Comparison of ENCODE assay signal across 21 mouse cellular contexts in the genomic region with DNA sequence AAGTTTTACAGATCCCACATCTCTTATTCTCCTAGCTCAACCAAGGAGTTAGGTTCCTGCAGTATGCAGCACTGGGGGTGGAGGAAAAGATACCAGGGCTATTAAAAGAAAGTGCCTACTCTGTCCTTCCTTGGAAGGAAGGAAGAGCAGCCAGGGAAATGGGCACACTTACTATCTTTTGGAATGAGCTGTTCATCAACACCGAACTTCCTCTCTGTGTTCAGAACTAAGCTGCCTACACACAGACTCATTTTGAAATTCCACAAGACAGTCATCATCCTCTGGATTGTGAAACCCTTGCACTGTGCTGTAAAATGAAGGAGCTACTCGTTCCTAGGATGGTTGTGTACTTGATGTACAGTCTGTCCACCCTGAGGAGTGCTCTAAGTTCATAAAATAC.
DNase-seq lines count a peak whose midpoint lies in the region; TF ChIP-seq lines count a peak whose summit lies in the region.
"Had no signal": no experiment of that assay in that cellular context is flagged by ENCODE, and none has a peak within 500 bp of the region (broad histone marks: within the 10 kb centered on the region; RNA-seq: fewer than 3 reads in every experiment).

No protein-coding gene starts in this region.

- H3K27ac ChIP-seq in left cerebral cortex, adult 2 months: no peak overlapping the region
- H3K27ac ChIP-seq: embryonic facial prominence, embryonic 10.5 days; forebrain, embryonic 15.5 days; gastrocnemius, adult 2 months; hindbrain, embryonic 15.5 days; intestine, embryonic 15.5 days; kidney, embryonic 15.5 days; limb, embryonic 13.5 days; midbrain, embryonic 10.5 days had no signal

- peak; percentile 36 to 47 for DNase-seq in frontal cortex, postnatal 36 days (ENCODE audit: low spot score in 2 of 2)
- DNase-seq in frontal cortex, postnatal 10 days (ENCODE audit: low spot score in 2 of 2): no peak
- peak; percentile 22 to 23 for DNase-seq in left cerebral cortex, postnatal 36 days (ENCODE audit: low spot score in 2 of 2)
- no peak for DNase-seq in left cerebral cortex, adult 2 months (ENCODE audit: extremely low spot score in 1 of 2, low spot score in 2 of 2)
- DNase-seq in right cerebral cortex, postnatal 25 days: peak; percentile 14
- DNase-seq in right cerebral cortex, postnatal 4 days: no peak
- DNase-seq in spleen, adult 18-20 months: no peak
- DNase-seq in adrenal gland, adult 18-20 months (ENCODE audit: low spot score in 2 of 2): no peak
- DNase-seq: cerebellum, adult 9-10 months; gastrocnemius, adult 2 months; heart, postnatal 4 days; lung, postnatal 36 days; thymus, adult 18-20 months; thymus, postnatal 4 days had no signal

- TF ChIP-seq CTCF in left cerebral cortex, adult 2 months (IDR thresholded peaks at IDR 0.05): no peak

- no peak overlapping the region for H3K4me3 ChIP-seq in left cerebral cortex, adult 2 months
- H3K4me3 ChIP-seq: embryonic facial prominence, embryonic 10.5 days; forebrain, embryonic 15.5 days; gastrocnemius, adult 2 months; hindbrain, embryonic 15.5 days; intestine, embryonic 15.5 days; kidney, embryonic 15.5 days; limb, embryonic 13.5 days; midbrain, embryonic 10.5 days had no signal

- intact Hi-C loops in left cerebral cortex, postnatal 36 days (cut with DNase I): no loop called here
- intact Hi-C loops in left cerebral cortex, adult 2 months (cut with DNase I): loop anchor here (1.0 to 5.0 kb wide), 2 partner anchors 42 to 89 kb away; a partner anchor contains a TSS

Comparison
In these comparisons a context has a peak if more than half of its experiments do, and no peak if none do; other contexts are left out.
1. DNase-seq: peak in frontal cortex, postnatal 36 days (2 of 2), left cerebral cortex, postnatal 36 days (2 of 2) and right cerebral cortex, postnatal 25 days (single experiment); none in frontal cortex, postnatal 10 days (0 of 2), left cerebral cortex, adult 2 months (0 of 2), right cerebral cortex, postnatal 4 days (single experiment), spleen, adult 18-20 months (0 of 2) and adrenal gland, adult 18-20 months (0 of 2).